Mouse (Mus musculus) kidney, postnatal 25 days (tissue): Measurements from ENCODE around the gene Dhdds.
A peak's percentile ranks its signal among the peaks of the same experiment; 100 is the strongest.

Experiments used
- DNase-seq, 2 experiments: peaks; one replicate each; pipeline ENCODE4 v3.0.0; 2021; ENCODE audit warnings: mixed read lengths in 2 of 2

Dhdds gene

GRCm38 (mm10) chr4:134000466-134001438, at the start of gene Dhdds:
Gene Dhdds, minus strand, starts transcription at chr4:134000918.
- peak; percentile 96 to 98 for DNase-seq

- no peak for DNase-seq
Measured at GRCm38 (mm10) chr4:134047648-134048047, 46.9 kb upstream of the Dhdds start.

GRCm38 (mm10) chr4:134043041-134043440, 42.3 kb upstream of the Dhdds start:
- no peak for DNase-seq

GRCm38 (mm10) chr4:134041317-134042123, 40.8 kb upstream of the Dhdds start:
- DNase-seq = peak in 1 of 2 experiments; percentile 24

GRCm38 (mm10) chr4:134035953-134036352, 35.2 kb upstream of the Dhdds start:
- peak; percentile 78 to 80 for DNase-seq

GRCm38 (mm10) chr4:134025802-134026201, 25.1 kb upstream of the Dhdds start:
- no peak for DNase-seq

- DNase-seq = peak; percentile 76 to 86
Measured at GRCm38 (mm10) chr4:134020621-134021020, 19.9 kb upstream of the Dhdds start.

- DNase-seq = no peak
Measured at GRCm38 (mm10) chr4:134019641-134020351, 19.1 kb upstream of the Dhdds start.

GRCm38 (mm10) chr4:134019210-134019609, 18.5 kb upstream of the Dhdds start:
- DNase-seq = no peak

- no peak for DNase-seq
Measured at GRCm38 (mm10) chr4:134018779-134019145, 18.0 kb upstream of the Dhdds start, which contains the start of gene Lin28a. Gene Lin28a, minus strand, starts transcription at chr4:134018841.

GRCm38 (mm10) chr4:134018038-134018778, 17.5 kb upstream of the Dhdds start:
- DNase-seq = no peak

GRCm38 (mm10) chr4:134017201-134017865, 16.6 kb upstream of the Dhdds start:
- DNase-seq = no peak

- DNase-seq = no peak
Measured at GRCm38 (mm10) chr4:134016767-134017166, 16.0 kb upstream of the Dhdds start.

GRCm38 (mm10) chr4:134016208-134016607, 15.5 kb upstream of the Dhdds start:
- no peak for DNase-seq

GRCm38 (mm10) chr4:134012858-134013528, 12.3 kb upstream of the Dhdds start:
- DNase-seq = no peak

- no peak for DNase-seq
Measured at GRCm38 (mm10) chr4:134011450-134012414, 11.0 kb upstream of the Dhdds start.

- no peak for DNase-seq
Measured at GRCm38 (mm10) chr4:134009709-134010108, 9.0 kb upstream of the Dhdds start.

GRCm38 (mm10) chr4:134006845-134007244, 6.1 kb upstream of the Dhdds start:
- DNase-seq = no peak

GRCm38 (mm10) chr4:134005581-134006358, 5.1 kb upstream of the Dhdds start:
- DNase-seq = no peak
